Mouse (Mus musculus) fat pad, adult 2 months (tissue): Measurements from ENCODE around the gene Trabd2b.

Source experiments
- DNase-seq: peaks from one replicate; pipeline ENCODE4 v3.0.0-alpha.2; 2011; ENCODE audit warnings: low read depth, low spot score; ENCODE audit errors: extremely low read depth

The Trabd2b gene

GRCm38 (mm10) chr4:114442186-114442585 lies 35.7 kb downstream of the Trabd2b start:
- DNase-seq = no peak

GRCm38 (mm10) chr4:114442661-114443060 lies 36.1 kb downstream of the Trabd2b start:
- no peak for DNase-seq

- no peak for DNase-seq
Measured at GRCm38 (mm10) chr4:114448393-114449052, 42.0 kb downstream of the Trabd2b start.

- DNase-seq = no peak
Measured at GRCm38 (mm10) chr4:114453101-114453500, 46.6 kb downstream of the Trabd2b start.

GRCm38 (mm10) chr4:114454016-114454415 lies 47.5 kb downstream of the Trabd2b start:
- DNase-seq = no peak

- DNase-seq = no peak
Measured at GRCm38 (mm10) chr4:114454495-114455186, 48.1 kb downstream of the Trabd2b start.

GRCm38 (mm10) chr4:114457111-114457510 lies 50.6 kb downstream of the Trabd2b start:
- no peak for DNase-seq

- no peak for DNase-seq
Measured at GRCm38 (mm10) chr4:114459591-114459990, 53.1 kb downstream of the Trabd2b start.

GRCm38 (mm10) chr4:114460401-114460800 lies 53.9 kb downstream of the Trabd2b start:
- DNase-seq = no peak

- DNase-seq = no peak
Measured at GRCm38 (mm10) chr4:114461093-114461492, 54.6 kb downstream of the Trabd2b start.

- no peak for DNase-seq
Measured at GRCm38 (mm10) chr4:114465641-114466040, 59.1 kb downstream of the Trabd2b start.

- no peak for DNase-seq
Measured at GRCm38 (mm10) chr4:114467371-114468094, 61.0 kb downstream of the Trabd2b start.

- DNase-seq = no peak
Measured at GRCm38 (mm10) chr4:114468095-114468429, 61.5 kb downstream of the Trabd2b start.

GRCm38 (mm10) chr4:114469881-114470280 lies 63.4 kb downstream of the Trabd2b start:
- no peak for DNase-seq

- DNase-seq = no peak
Measured at GRCm38 (mm10) chr4:114472143-114472542, 65.6 kb downstream of the Trabd2b start.

- DNase-seq = no peak
Measured at GRCm38 (mm10) chr4:114476316-114476715, 69.8 kb downstream of the Trabd2b start.

- no peak for DNase-seq
Measured at GRCm38 (mm10) chr4:114477082-114477771, 70.7 kb downstream of the Trabd2b start.

- no peak for DNase-seq
Measured at GRCm38 (mm10) chr4:114481518-114481917, 75.0 kb downstream of the Trabd2b start.

- DNase-seq = no peak
Measured at GRCm38 (mm10) chr4:114484173-114484572, 77.6 kb downstream of the Trabd2b start.

GRCm38 (mm10) chr4:114485996-114486395 lies 79.5 kb downstream of the Trabd2b start:
- DNase-seq = no peak

- no peak for DNase-seq
Measured at GRCm38 (mm10) chr4:114486885-114487531, 80.5 kb downstream of the Trabd2b start.
